Mouse (Mus musculus) limb, embryonic 13.5 days (tissue): Measurements from ENCODE around the gene Zbtb49. TPM values are rescaled to one million over a fixed set of nuclear protein-coding genes. Genes with fewer than 3 reads are reported as not detected.

Experiments
- ATAC-seq: fragments of 200-750 bp; cut with Nextera tagmentation; 2 replicates; pipeline ENCODE4 v1.8.0; 2017; ENCODE audit warnings: low read depth, moderate number of reproducible peaks, moderate TSS enrichment; ENCODE audit not compliant: low FRiP score
- H3K27ac ChIP-seq: fragments of 300-500 bp; sonication (generic); 2 replicates; pipeline ENCODE4 v1.5.1; 2015; ENCODE audit warnings: inconsistent platforms, mild to moderate bottlenecking, moderate library complexity
- H3K27me3 ChIP-seq: fragments of 300-500 bp; sonication (generic); 2 replicates; pipeline ENCODE4 v1.6.1; 2015; ENCODE audit warnings: mild to moderate bottlenecking, inconsistent platforms
- H3K36me3 ChIP-seq: fragments of 300-500 bp; sonication (generic); 2 replicates; pipeline ENCODE4 v1.6.1; 2015; ENCODE audit warnings: inconsistent platforms, mild to moderate bottlenecking, moderate library complexity
- H3K4me1 ChIP-seq: fragments of 300-500 bp; sonication (generic); 2 replicates; pipeline ENCODE4 v1.6.1; 2015; ENCODE audit warnings: inconsistent platforms
- H3K4me2 ChIP-seq: fragments of 300-500 bp; sonication (generic); replicated peaks from 2 replicates; pipeline ENCODE4 v1.6.1; 2015; ENCODE audit warnings: inconsistent platforms, mild to moderate bottlenecking, moderate library complexity
- H3K4me3 ChIP-seq: fragments of 300-500 bp; sonication (generic); 2 replicates; pipeline ENCODE4 v1.5.1; 2015; ENCODE audit warnings: moderate library complexity, mild to moderate bottlenecking, inconsistent platforms
- H3K9ac ChIP-seq: fragments of 300-500 bp; sonication (generic); 2 replicates; pipeline ENCODE4 v1.6.1; 2015; ENCODE audit warnings: mild to moderate bottlenecking, inconsistent platforms
- H3K9me3 ChIP-seq: fragments of 300-500 bp; sonication (generic); 2 replicates; pipeline ENCODE4 v1.6.1; 2016; ENCODE audit warnings: inconsistent platforms
- WGBS: fragments of 180-500 bp; shearing (Covaris S2); methylation state at CpG from one replicate; pipeline ENCODE4 v1.1.7; 2015; 5-methylcytosine and 5-hydroxymethylcytosine counted together
- polyA plus RNA-seq: library from polyadenylated mRNA; unstranded; fragments of >200 nt; fragmentation: Nextera tagmentation; extraction: Ambion mirVana; gene quantifications from 2 replicates; pipeline ENCODE4 v1.2.1, GENCODE M21; 2015

Gene Zbtb49
- polyA plus RNA-seq, 1 experiment from 2014 or later: 18.4 TPM

DNA sequence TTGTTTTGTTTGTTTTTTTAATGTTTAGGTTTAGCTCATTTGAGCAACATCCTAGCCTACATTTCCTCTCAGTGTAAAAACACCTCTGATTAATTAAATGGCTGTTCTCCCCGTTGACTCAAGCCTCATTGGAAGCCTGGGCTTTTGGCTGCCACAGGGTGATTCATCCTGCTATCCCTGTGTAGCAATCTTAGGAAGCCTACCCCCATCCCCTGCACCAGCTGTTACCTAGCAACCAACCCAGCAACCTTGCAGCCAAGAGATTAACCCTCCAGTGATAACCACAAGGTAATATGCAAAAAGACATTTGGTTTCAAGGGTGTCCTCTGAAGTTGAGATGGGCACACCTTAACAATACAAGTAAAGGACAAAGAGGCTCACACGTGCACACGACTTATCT, 69.0 kb downstream of the Zbtb49 start:
- ATAC-seq: no peak
- Histone ChIP-seq H3K27me3 (no peaks in the 10 kb centered on the region), H3K27ac (no peak overlapping the region), H3K9ac (no peak overlapping the region), H3K9me3 (0 out of 2 replicates have a peak, but pooled peaks cover 11% of the 10 kb centered on the region), H3K36me3 (peaks cover 99% of the 10 kb centered on the region), H3K4me1 (no peaks in the 10 kb centered on the region), H3K4me3 (no peak overlapping the region), H3K4me2 (no peak overlapping the region)
- 64% methylated on average over 3 of the region's 3 CpGs for WGBS

DNA sequence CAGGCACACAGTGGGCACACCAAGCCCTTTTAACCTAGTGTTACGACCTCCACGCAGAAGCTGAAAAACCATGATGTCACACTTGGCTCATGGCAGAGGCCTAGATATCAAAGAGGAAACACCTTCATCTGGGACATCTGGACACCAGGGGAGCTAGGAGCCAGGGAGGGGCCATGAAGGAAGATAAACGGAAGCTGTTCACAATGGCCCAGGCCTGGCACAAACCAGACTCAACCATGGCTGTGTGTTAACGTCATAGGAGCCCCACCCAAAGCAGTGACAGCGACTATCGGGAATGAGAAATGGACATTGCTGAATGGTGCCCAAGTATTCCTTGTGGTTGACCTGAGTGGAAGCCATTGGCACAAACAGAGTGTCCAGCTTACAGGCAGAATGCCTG, 73.7 kb downstream of the Zbtb49 start:
- Histone ChIP-seq H3K4me3 (no peak overlapping the region), H3K4me1 (no peaks in the 10 kb centered on the region), H3K27me3 (no peaks in the 10 kb centered on the region), H3K9ac (no peak overlapping the region), H3K27ac (no peak overlapping the region), H3K4me2 (no peak overlapping the region), H3K9me3 (0 out of 2 replicates have a peak, but pooled peaks cover 11% of the 10 kb centered on the region), H3K36me3 (peaks cover 91% of the 10 kb centered on the region)
- ATAC-seq: no peak
- WGBS: 87% methylated on average over 6 of the region's 6 CpGs

DNA sequence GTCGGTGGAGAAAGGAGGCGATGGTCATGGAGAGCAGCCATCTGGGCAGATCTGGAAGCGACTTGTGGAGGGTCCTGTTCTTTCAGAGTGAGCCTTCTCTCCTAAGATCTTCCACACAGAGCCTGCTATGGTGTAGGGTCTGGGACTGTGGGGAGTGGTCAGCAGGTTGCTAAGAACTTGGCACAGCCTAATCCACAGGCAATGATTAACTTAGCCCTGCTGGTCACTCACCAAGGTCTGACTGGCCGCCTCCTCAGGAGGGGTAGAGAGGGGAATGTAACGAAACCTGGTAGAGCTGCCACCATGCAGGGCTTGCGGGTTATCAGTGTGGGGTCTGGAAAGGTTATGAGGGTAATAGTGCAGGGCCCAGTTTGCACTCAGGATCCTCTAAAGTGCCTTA, 79.4 kb downstream of the Zbtb49 start:
- WGBS: 86% methylated on average over 6 of the region's 6 CpGs
- ATAC-seq: no peak
- no peaks in the 10 kb centered on the region for H3K27me3 ChIP-seq

More for the DNA sequence above, 79.4 kb downstream of the Zbtb49 start:
- H3K36me3 ChIP-seq: peaks cover 94% of the 10 kb centered on the region
- 0 out of 2 replicates have a peak, but pooled peaks cover 7% of the 10 kb centered on the region for H3K4me1 ChIP-seq
- H3K9ac ChIP-seq: no peak overlapping the region
- no peak overlapping the region for H3K4me3 ChIP-seq
- H3K9me3 ChIP-seq: no peaks in the 10 kb centered on the region
- H3K27ac ChIP-seq: no peak overlapping the region
- H3K4me2 ChIP-seq: no peak overlapping the region

Other genes starting within 250 kb of the Zbtb49 start
- 64.5 and 69.3 TPM in 2 replicates for gene Stx18, start 181.7 kb downstream of the Zbtb49 start, polyA plus RNA-seq
- 149 and 155 TPM in 2 replicates for gene Nsg1, start 60.5 kb downstream of the Zbtb49 start, polyA plus RNA-seq
- 115 and 118 TPM in 2 replicates for gene Lyar, start within 50 bp of the Zbtb49 start, polyA plus RNA-seq
- gene Tmem128, start 39.7 kb upstream of the Zbtb49 start, polyA plus RNA-seq: 67.2 and 75.3 TPM in 2 replicates
- 0.06 and 0.14 TPM in 2 replicates for gene Otop1, start 55.5 kb upstream of the Zbtb49 start, polyA plus RNA-seq
- 0.04 TPM in 1 of 2 replicates, not detected in the other for gene Drd5, start 98.9 kb upstream of the Zbtb49 start, polyA plus RNA-seq